Mouse (Mus musculus) bone marrow macrophage, adult 2 months (primary cell): ENCODE data around the gene Slu7.

Experiments used
- CTCF ChIP-seq: IDR thresholded peaks from 2 replicates; pipeline ENCODE4 v1.5.1; 2012; ENCODE audit warnings: low read depth, mild to moderate bottlenecking, low read length, moderate library complexity
- POLR2A ChIP-seq: IDR thresholded peaks from 2 replicates; pipeline ENCODE4 v1.6.1; 2012; ENCODE audit warnings: mild to moderate bottlenecking, low read depth, low read length, borderline replicate concordance

GRCm38 (mm10) chr11:43495037-43495436 is 61.5 kb downstream of the Slu7 start:
- TF ChIP-seq CTCF (no peak), POLR2A (no peak)
